Mouse (Mus musculus) adipocyte (in vitro differentiated cells): ENCODE data around the gene Olfr1497.
A peak's percentile ranks its signal among the peaks of the same experiment; 100 is the strongest.
"Not testable (repeated sequence)": the region's sequence is repeated elsewhere in the genome, so short reads cannot be mapped to it uniquely, and the experiment has no call there.

Source experiments
- DNase-seq: peaks from one replicate; pipeline ENCODE4 v3.0.0-alpha.2; 2016; ENCODE audit warnings: low spot score

Gene Olfr1497

DNA sequence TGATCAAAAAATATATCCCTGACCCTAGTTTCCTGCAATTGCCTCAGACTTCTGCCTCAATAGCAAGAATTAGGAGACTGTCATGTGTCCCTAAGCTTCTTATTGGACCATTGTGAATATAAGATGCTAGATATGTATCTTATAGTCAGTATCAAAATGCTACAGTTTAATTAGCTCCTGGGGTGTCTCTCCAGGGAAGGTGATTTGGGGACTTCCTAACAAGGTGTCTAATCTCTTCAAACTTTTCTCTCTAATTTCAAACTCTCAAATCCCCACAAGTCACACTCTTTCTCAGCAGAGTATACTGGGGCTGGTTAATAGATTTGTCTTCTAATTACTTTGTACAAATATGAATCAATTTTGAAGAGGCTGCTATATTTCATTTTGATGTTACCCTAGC, at the start of gene Olfr1497:
TSS of gene Olfr1497 (minus strand) at position 101 of the 400 bp plus-strand sequence.
- DNase-seq: no peak

DNA sequence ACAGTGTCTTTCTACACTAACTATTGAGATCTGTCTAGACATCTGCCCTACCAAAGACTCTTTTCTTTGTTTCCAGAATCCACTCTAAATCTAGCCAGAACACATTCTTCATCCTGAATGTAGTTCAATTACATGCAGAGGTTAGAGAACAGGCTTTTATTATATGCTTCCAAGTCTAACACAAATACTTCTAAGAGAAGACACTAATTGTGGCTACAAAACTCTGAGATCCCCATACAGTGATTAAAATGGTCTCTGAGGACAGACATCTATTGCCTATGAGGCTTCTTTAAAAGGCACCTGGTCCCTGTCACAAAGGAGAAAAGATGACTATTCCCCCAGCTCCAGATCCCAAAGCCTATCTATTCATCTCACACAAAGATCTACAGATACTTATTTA, 32.4 kb upstream of the Olfr1497 start, which contains the start of gene Olfr1500:
TSS of gene Olfr1500 (minus strand) at position 101 of the 400 bp plus-strand sequence.
- no peak for DNase-seq

DNA sequence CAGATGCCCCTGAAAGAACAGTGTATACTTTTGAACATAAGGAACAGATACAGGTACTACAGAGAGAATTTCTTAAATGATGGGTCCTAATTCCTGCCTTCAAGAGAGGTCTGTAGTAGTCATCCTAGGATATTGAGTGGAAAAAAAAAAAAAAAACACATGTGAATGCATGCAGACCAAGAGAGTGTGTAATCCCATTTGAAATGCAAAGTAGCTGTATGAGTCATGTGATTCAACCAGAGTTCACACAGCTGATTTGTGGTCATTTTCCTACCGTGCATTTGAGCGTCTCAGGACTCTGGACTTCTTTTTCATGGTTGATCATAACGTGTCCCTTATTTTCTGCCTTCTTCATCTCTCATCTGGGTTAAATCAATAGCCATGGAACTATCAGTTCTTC, 30.4 kb upstream of the Olfr1497 start:
- no peak for DNase-seq

DNA sequence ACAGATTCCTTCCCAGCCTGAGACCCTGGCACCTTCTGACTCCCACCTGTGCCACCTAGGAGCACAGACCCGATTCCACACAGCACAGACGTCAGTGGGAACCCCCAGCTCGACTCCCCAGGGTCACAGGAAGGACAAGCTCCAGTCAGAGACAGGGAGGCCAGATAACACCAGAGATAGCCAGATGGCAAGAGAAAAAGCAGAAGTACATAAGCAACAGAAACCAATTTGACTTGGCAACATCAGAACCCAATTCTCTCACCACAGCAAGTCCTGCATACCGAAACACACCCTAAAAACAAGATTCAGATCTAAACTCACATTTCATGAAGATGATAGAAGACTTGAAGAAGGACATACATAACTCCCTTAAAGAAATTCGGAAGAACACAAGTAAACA, 22.8 kb upstream of the Olfr1497 start:
- DNase-seq: no peak

DNA sequence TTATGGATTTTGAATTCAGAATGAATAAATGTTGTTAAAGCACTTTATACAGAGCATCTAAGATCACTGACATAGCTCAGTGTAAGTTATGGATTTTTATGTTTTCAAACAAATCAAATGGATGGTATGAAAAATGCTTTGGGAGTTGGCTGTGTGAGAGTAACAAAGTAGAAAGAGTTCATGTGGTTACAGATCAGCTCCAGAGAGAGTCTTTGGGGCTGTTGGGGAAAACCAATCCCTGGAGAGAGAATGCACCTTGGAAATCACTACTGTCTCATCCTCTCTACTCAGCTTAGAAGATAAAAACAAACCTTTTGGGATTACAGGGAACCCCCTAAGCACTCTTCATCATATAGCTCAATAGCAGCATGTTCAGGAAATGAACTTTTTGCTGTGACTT, 21.3 kb upstream of the Olfr1497 start, which contains the start of gene Olfr1499:
TSS of gene Olfr1499 (minus strand) at position 101 of the 400 bp plus-strand sequence.
- DNase-seq: no peak

DNA sequence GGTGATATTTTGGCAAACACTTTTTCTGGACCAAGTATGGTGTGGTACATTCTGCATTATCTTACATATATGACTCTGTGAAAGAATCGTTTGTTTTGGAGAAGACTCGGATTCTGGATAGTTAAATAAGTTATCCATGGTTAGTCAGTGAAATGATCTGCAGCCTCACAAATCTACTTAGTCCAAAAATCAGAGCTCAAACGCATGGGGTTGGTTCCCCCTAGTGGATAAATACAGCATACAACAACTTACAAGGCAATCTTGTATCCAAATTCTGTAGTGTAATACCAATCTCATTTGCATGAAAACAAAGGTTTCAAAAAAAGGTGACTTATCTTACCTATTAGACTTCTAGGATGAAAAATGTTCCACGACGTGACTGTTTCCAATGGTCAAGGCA, 20.8 kb upstream of the Olfr1497 start:
- DNase-seq: peak; percentile 34

DNA sequence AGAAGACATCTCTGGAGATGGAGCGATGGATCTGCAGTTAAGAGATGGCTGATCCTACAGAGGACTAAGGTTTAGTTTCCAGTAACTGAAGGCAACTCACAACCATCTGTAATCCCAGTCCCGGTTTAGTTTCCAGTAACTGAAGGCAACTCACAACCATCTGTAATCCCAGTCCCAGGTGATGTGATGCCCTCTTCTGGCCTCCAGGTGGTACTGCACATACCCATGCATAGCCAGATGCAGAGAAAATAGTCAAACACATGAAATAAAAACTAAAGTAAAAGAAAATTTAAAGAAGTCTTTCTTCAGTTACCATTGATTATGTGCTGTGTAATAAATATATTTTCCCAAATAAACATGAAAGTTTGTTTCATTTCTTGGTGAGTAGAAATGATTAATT, 14.8 kb upstream of the Olfr1497 start:
- no peak for DNase-seq

DNA sequence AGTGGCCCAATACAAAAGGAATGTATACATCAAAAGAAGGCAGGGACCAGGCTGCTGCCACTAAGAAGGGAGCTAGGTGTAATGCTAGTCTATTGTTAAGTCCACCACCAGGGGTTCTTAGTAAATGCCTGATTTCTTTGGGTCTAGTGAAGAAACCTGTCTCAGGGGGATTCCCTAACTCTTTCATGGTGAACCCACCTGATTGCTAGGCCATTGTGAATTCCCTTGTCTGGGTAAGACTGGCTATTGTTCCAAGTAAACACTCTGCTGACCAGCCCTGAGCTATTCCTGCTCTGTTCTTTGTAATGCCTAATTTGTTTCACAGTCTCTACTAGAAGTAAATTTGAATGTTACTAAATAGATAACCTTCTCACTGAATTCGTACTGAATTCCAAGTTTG, 7.5 kb upstream of the Olfr1497 start:
- not testable (repeated sequence) for DNase-seq

DNA sequence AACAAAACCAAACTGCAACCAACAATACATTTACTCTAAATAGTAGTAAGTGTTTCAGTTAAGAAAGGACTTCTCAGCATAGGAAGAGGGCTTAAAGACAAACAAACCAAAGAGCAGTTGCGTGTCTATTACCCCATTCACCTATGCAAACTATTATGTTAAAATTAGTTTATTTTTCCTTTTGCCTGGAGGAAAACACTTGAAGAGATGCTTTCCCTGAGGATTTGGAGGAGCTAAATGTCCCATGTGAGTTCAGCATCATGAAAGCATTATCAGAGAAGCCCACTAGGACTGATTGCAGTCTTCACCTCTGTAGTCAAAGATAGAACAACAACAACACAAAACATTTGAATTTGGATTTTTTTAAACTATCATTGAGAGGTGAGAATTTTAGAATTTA, 20.4 kb downstream of the Olfr1497 start, which contains the start of gene Olfr1496:
TSS of gene Olfr1496 (plus strand) at position 301 of the 400 bp plus-strand sequence.
- no peak for DNase-seq

DNA sequence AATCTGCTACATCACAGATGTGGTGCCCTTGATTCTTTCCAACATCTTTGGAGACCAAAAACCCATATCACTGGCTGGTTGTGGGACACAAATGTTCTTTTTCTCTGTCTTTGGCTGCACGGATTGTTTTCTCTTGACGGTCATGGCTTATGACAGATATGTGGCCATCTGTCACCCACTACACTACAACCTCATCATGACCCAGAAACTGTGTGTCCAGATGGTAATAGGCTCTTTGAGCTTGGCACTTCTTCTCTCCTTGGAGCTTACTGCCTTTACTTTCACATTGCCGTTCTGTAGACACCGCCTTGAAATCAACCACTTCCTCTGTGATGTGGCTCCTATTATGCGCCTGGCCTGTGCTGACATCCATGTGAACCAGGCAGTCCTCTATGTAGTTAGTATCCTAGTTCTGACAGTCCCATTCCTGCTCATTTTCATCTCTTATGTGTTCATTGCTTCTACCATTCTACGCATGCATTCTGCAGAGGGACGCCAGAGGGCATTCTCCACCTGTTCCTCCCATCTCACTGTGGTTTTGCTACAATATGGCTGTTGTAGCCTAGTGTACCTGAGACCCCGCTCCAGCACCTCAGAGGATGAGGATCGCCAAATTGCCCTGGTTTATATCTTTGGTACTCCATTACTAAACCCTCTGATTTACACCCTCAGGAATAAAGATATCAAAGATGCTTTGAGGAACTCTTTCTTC, 29.3 kb downstream of the Olfr1497 start:
- no peak for DNase-seq

DNA sequence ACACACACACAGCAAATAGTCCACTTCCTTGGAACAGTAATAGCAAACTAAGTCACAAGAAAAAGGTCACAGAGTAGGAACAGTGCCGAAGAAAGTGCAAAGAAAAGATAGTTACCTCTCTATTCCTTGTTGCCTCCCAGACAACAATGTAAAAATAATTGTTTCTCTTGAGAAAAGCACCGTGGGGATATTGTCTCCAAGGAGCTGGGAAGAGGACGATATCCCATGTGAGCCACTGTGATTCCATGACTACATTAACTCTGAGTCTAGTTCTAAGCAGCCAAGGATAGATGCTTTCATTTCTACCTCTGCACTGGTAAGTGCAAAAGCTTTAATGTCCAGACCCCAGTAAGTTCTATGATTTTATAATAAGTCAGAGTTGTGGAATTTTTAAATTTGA, 33.7 kb downstream of the Olfr1497 start, which contains the start of gene Olfr1495:
TSS of gene Olfr1495 (plus strand) at position 301 of the 400 bp plus-strand sequence.
- no peak for DNase-seq

DNA sequence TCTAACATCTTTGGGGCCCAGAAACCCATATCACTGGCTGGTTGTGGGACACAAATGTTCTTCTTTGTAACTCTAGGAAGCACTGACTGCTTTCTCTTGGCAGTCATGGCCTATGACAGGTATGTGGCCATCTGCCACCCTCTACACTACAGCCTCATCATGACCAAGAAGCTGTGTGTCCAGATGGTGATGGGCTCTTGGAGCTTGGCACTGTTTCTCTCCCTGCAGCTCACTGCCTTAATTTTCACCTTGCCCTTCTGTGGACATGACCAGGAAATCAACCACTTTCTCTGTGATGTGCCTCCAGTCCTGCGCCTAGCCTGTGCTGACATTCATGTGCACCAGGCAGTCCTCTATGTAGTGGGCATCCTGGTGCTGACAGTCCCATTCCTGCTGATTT, 48.6 kb downstream of the Olfr1497 start:
- DNase-seq: no peak
